Mouse (Mus musculus): Measurements from ENCODE around the gene Dennd5a. TPM values are rescaled to one million over a fixed set of nuclear protein-coding genes. Genes with fewer than 3 reads are reported as not detected.

Gene Dennd5a
- polyA plus RNA-seq, 1 experiment from 2014 or later, result 57.2 TPM

- H3K27me3 ChIP-seq (ENCODE audit: control insufficient read depth, insufficient read depth, low read length), result no peaks in the 10 kb centered on the region
- H3K4me3 ChIP-seq (replicated peaks; ENCODE audit: low read depth, low read length), result no peak overlapping the region
- no peak overlapping the region for H3K27ac ChIP-seq (replicated peaks; ENCODE audit: low read depth, low read length)
- peaks cover 20% of the 10 kb centered on the region for H3K4me1 ChIP-seq (ENCODE audit: control insufficient read depth, insufficient read depth, low read length)
- WGBS, result 13% methylated on average over 8 of the region's 8 CpGs
- H3K9me3 ChIP-seq (ENCODE audit: control insufficient read depth, low read length), result no peaks in the 10 kb centered on the region
- H3K36me3 ChIP-seq (ENCODE audit: control insufficient read depth, insufficient read depth, low read length), result no peaks in the 10 kb centered on the region
- no peak overlapping the region for H3K9ac ChIP-seq (replicated peaks; ENCODE audit: low read length)
- DNase-seq, result no peak
- ATAC-seq (ENCODE audit: low FRiP score, low TSS enrichment), result no peak
- no peak overlapping the region for H3K4me2 ChIP-seq (ENCODE audit: low read length)
Measured at GRCm38 (mm10) chr7:109849750-109850434, 110.4 kb downstream of the Dennd5a start.

GRCm38 (mm10) chr7:109848867-109849733 lies 111.2 kb downstream of the Dennd5a start:
- DNase-seq (peak; percentile 50), ATAC-seq (ENCODE audit: low FRiP score, low TSS enrichment) (peak; percentile 50; the same call in 1 of the 2 replicates)
- Histone ChIP-seq H3K4me2 (ENCODE audit: low read length) (0 out of 2 replicates have a peak overlapping the region, but pooled peaks have one; percentile 12), H3K36me3 (ENCODE audit: control insufficient read depth, insufficient read depth, low read length) (no peaks in the 10 kb centered on the region), H3K27me3 (ENCODE audit: control insufficient read depth, insufficient read depth, low read length) (no peaks in the 10 kb centered on the region), H3K9ac (replicated peaks; ENCODE audit: low read length) (0 out of 2 replicates have a peak overlapping the region, but pooled peaks have one; percentile 2), H3K9me3 (ENCODE audit: control insufficient read depth, low read length) (no peaks in the 10 kb centered on the region), H3K4me3 (replicated peaks; ENCODE audit: low read depth, low read length) (no peak overlapping the region), H3K4me1 (ENCODE audit: control insufficient read depth, insufficient read depth, low read length) (peaks cover 20% of the 10 kb centered on the region), H3K27ac (replicated peaks; ENCODE audit: low read depth, low read length) (no peak overlapping the region)
- 20% methylated on average over 11 of the region's 11 CpGs for WGBS

GRCm38 (mm10) chr7:109844100-109844499 lies 116.2 kb downstream of the Dennd5a start:
- Histone ChIP-seq H3K9me3 (ENCODE audit: control insufficient read depth, low read length) (no peaks in the 10 kb centered on the region), H3K9ac (replicated peaks; ENCODE audit: low read length) (no peak overlapping the region), H3K27me3 (ENCODE audit: control insufficient read depth, insufficient read depth, low read length) (no peaks in the 10 kb centered on the region), H3K4me2 (ENCODE audit: low read length) (no peak overlapping the region), H3K27ac (replicated peaks; ENCODE audit: low read depth, low read length) (no peak overlapping the region), H3K36me3 (ENCODE audit: control insufficient read depth, insufficient read depth, low read length) (no peaks in the 10 kb centered on the region), H3K4me3 (replicated peaks; ENCODE audit: low read depth, low read length) (no peak overlapping the region), H3K4me1 (ENCODE audit: control insufficient read depth, insufficient read depth, low read length) (peaks cover under 1% of the 10 kb centered on the region; the same call in 1 of the 2 replicates)
- ATAC-seq (ENCODE audit: low FRiP score, low TSS enrichment) (no peak), DNase-seq (no peak)
- 81% methylated on average over 6 of the region's 6 CpGs for WGBS

Other genes starting within 250 kb of the Dennd5a start
- gene BC051019, start 236.6 kb downstream of the Dennd5a start, polyA plus RNA-seq (2014; fragmentation: Nextera tagmentation; extraction: Ambion mirVana), result not detected in 2 replicates
- gene Ascl3, start 228.7 kb downstream of the Dennd5a start, polyA plus RNA-seq (2014; fragmentation: Nextera tagmentation; extraction: Ambion mirVana), result not detected in 2 replicates
- 132 and 148 TPM in 2 replicates for gene Tmem9b, start 207.6 kb downstream of the Dennd5a start, polyA plus RNA-seq (2014; fragmentation: Nextera tagmentation; extraction: Ambion mirVana)
- gene Nrip3, start 178.4 kb downstream of the Dennd5a start, polyA plus RNA-seq (2014; fragmentation: Nextera tagmentation; extraction: Ambion mirVana), result 5.3 and 5.5 TPM in 2 replicates
- gene Scube2, start 94.8 kb downstream of the Dennd5a start, polyA plus RNA-seq (2014; fragmentation: Nextera tagmentation; extraction: Ambion mirVana), result 2.3 and 2.8 TPM in 2 replicates
- 54.8 and 71.6 TPM in 2 replicates for gene Tmem41b, start 26.5 kb upstream of the Dennd5a start, polyA plus RNA-seq (2014; fragmentation: Nextera tagmentation; extraction: Ambion mirVana)
- gene Ipo7, start 57.8 kb upstream of the Dennd5a start, polyA plus RNA-seq (2014; fragmentation: Nextera tagmentation; extraction: Ambion mirVana), result 19.2 and 21.3 TPM in 2 replicates
- gene Zfp143, start 100.7 kb upstream of the Dennd5a start, polyA plus RNA-seq (2014; fragmentation: Nextera tagmentation; extraction: Ambion mirVana), result 14.4 and 21.7 TPM in 2 replicates
- gene Wee1, start 161.6 kb upstream of the Dennd5a start, polyA plus RNA-seq (2014; fragmentation: Nextera tagmentation; extraction: Ambion mirVana), result 3.8 and 7.9 TPM in 2 replicates

Measured in midbrain, embryonic 14.5 days (tissue).